Mouse (Mus musculus) embryonic facial prominence, embryonic 11.5 days (tissue): ENCODE measurements around the gene Rnase10. TPM values are rescaled to one million over a fixed set of nuclear protein-coding genes. Genes with fewer than 3 reads are reported as not detected.

Experiments used
- ATAC-seq: fragments of 200-750 bp; cut with Nextera tagmentation; replicated peaks from 2 replicates; pipeline ENCODE4 v1.8.0; 2017; ENCODE audit warnings: low read depth; ENCODE audit not compliant: insufficient number of reproducible peaks, low FRiP score, low TSS enrichment
- DNase-seq: peaks from one replicate; pipeline ENCODE4 v3.0.0-alpha.2; 2015; ENCODE audit warnings: low spot score
- H3K27ac ChIP-seq: fragments of 300-500 bp; sonication (generic); replicated peaks from 2 replicates; pipeline ENCODE4 v1.5.1; 2014; ENCODE audit warnings: mild to moderate bottlenecking, low read depth, low read length, control low read depth
- H3K27me3 ChIP-seq: fragments of 300-500 bp; sonication (generic); 2 replicates; pipeline ENCODE4 v1.6.1; 2014; ENCODE audit warnings: mild to moderate bottlenecking, low read length, moderate library complexity, mixed read lengths; ENCODE audit not compliant: control insufficient read depth, insufficient read depth
- H3K36me3 ChIP-seq: fragments of 300-500 bp; sonication (generic); replicated peaks from 2 replicates; pipeline ENCODE4 v1.6.1; 2014; ENCODE audit warnings: low read depth, mild to moderate bottlenecking, low read length, moderate library complexity, mixed read lengths; ENCODE audit not compliant: control insufficient read depth, insufficient read depth
- H3K4me1 ChIP-seq: fragments of 300-500 bp; sonication (generic); 2 replicates; pipeline ENCODE4 v1.6.1; 2014; ENCODE audit warnings: low read length, mixed read lengths; ENCODE audit not compliant: control insufficient read depth, insufficient read depth
- H3K4me2 ChIP-seq: fragments of 300-500 bp; sonication (generic); 2 replicates; pipeline ENCODE4 v1.6.1; 2014; ENCODE audit warnings: low read depth, mild to moderate bottlenecking, control low read depth, low read length, moderate library complexity
- H3K4me3 ChIP-seq: fragments of 300-500 bp; sonication (generic); 2 replicates; pipeline ENCODE4 v1.5.1; 2014; ENCODE audit warnings: low read depth, low read length, control low read depth
- H3K9ac ChIP-seq: fragments of 300-500 bp; sonication (generic); replicated peaks from 2 replicates; pipeline ENCODE4 v1.6.1; 2014; ENCODE audit warnings: mild to moderate bottlenecking, control low read depth, low read length
- H3K9me3 ChIP-seq: fragments of 300-500 bp; sonication (generic); replicated peaks from 2 replicates; pipeline ENCODE4 v1.6.1; 2016; ENCODE audit warnings: mild to moderate bottlenecking, low read length, inconsistent platforms, mixed read lengths; ENCODE audit not compliant: control insufficient read depth
- WGBS: fragments of 180-500 bp; shearing (Covaris S2); extraction: QIAGEN DNeasy Blood & Tissue Kit; methylation state at CpG from one replicate; pipeline ENCODE4 v1.1.7; 2014; 5-methylcytosine and 5-hydroxymethylcytosine counted together
- polyA plus RNA-seq: library from polyadenylated mRNA; unstranded; fragments of >200 nt; fragmentation: Nextera tagmentation; extraction: Ambion mirVana; gene quantifications from 2 replicates; pipeline ENCODE4 v1.2.1, GENCODE M21; 2014

Gene Rnase10
- polyA plus RNA-seq, 1 experiment from 2014 or later: 0.13 TPM

- H3K27ac ChIP-seq: no peak overlapping the region
- no peak for ATAC-seq
- no peaks in the 10 kb centered on the region for H3K4me1 ChIP-seq
- H3K4me3 ChIP-seq: no peak overlapping the region
- no peak overlapping the region for H3K9ac ChIP-seq
- WGBS: 55% methylated on average over 3 of the region's 3 CpGs
- H3K27me3 ChIP-seq: no peaks in the 10 kb centered on the region
- DNase-seq: no peak
- H3K9me3 ChIP-seq: no peaks in the 10 kb centered on the region
- no peak overlapping the region for H3K4me2 ChIP-seq
- no peaks in the 10 kb centered on the region for H3K36me3 ChIP-seq
These were observed 9.7 kb downstream of the Rnase10 start for GRCm38 (mm10) chr14:51017256-51017655.

GRCm38 (mm10) chr14:51023457-51023856 is 15.9 kb downstream of the Rnase10 start:
- H3K9me3 ChIP-seq: no peaks in the 10 kb centered on the region
- no peaks in the 10 kb centered on the region for H3K27me3 ChIP-seq
- no peaks in the 10 kb centered on the region for H3K36me3 ChIP-seq
- no peak overlapping the region for H3K4me2 ChIP-seq
- no peaks in the 10 kb centered on the region for H3K4me1 ChIP-seq
- DNase-seq (no peak), ATAC-seq (no peak)
- WGBS: 78% methylated on average over 4 of the region's 4 CpGs
- no peak overlapping the region for H3K9ac ChIP-seq
- H3K4me3 ChIP-seq: no peak overlapping the region
- no peak overlapping the region for H3K27ac ChIP-seq

GRCm38 (mm10) chr14:51024820-51025219 is 17.3 kb downstream of the Rnase10 start:
- no peaks in the 10 kb centered on the region for H3K4me1 ChIP-seq
- H3K27ac ChIP-seq: no peak overlapping the region
- no peak overlapping the region for H3K4me2 ChIP-seq
- ATAC-seq (no peak), DNase-seq (no peak)
- H3K27me3 ChIP-seq: no peaks in the 10 kb centered on the region
- WGBS: 85% methylated on average over 1 of the region's 1 CpGs
- no peak overlapping the region for H3K4me3 ChIP-seq
- H3K9me3 ChIP-seq: no peaks in the 10 kb centered on the region
- no peak overlapping the region for H3K9ac ChIP-seq
- H3K36me3 ChIP-seq: no peaks in the 10 kb centered on the region

- H3K36me3 ChIP-seq: no peaks in the 10 kb centered on the region
- H3K4me2 ChIP-seq: no peak overlapping the region
- 36% methylated on average over 5 of the region's 5 CpGs for WGBS
- no peaks in the 10 kb centered on the region for H3K4me1 ChIP-seq
- H3K9ac ChIP-seq: no peak overlapping the region
- H3K9me3 ChIP-seq: no peaks in the 10 kb centered on the region
- ATAC-seq: no peak
- no peak overlapping the region for H3K27ac ChIP-seq
- DNase-seq: peak; percentile 86
- H3K4me3 ChIP-seq: no peak overlapping the region
- H3K27me3 ChIP-seq: no peaks in the 10 kb centered on the region
These were observed 19.0 kb downstream of the Rnase10 start for GRCm38 (mm10) chr14:51026391-51027133.

- Histone ChIP-seq H3K4me2 (no peak overlapping the region), H3K27me3 (no peaks in the 10 kb centered on the region), H3K4me1 (no peaks in the 10 kb centered on the region), H3K9me3 (no peaks in the 10 kb centered on the region), H3K4me3 (no peak overlapping the region), H3K27ac (no peak overlapping the region), H3K36me3 (no peaks in the 10 kb centered on the region), H3K9ac (no peak overlapping the region)
- 56% methylated on average over 3 of the region's 3 CpGs for WGBS
- ATAC-seq (no peak), DNase-seq (no peak)
These were observed 20.0 kb downstream of the Rnase10 start for GRCm38 (mm10) chr14:51027387-51028155.

DNA sequence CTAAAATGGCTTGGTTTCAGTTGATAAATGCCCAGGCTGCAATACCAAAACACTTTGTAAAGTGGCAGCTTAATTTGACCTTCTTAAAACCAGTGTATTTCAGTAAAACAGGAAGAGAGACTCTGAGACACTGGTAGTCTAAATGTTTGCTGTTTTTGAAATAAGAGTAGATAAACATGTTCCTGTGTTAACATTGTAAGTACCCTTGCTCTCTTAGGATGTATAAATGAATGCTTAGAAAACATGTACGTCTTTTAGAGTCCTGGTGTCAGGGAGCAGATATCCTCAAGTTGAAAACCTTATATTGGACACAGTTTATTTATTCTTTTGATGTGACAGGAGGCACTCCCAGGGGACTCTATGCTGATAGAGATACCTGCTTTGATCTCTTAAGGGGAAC is 27.7 kb downstream of the Rnase10 start:
- no peak for DNase-seq
- no peaks in the 10 kb centered on the region for H3K9me3 ChIP-seq
- H3K9ac ChIP-seq: no peak overlapping the region
- H3K27me3 ChIP-seq: no peaks in the 10 kb centered on the region
- no peaks in the 10 kb centered on the region for H3K4me1 ChIP-seq
- no peak overlapping the region for H3K4me2 ChIP-seq
- 46% methylated on average over 1 of the region's 1 CpGs for WGBS
- H3K36me3 ChIP-seq: no peaks in the 10 kb centered on the region
- ATAC-seq: no peak
- H3K4me3 ChIP-seq: no peak overlapping the region
- H3K27ac ChIP-seq: no peak overlapping the region

DNA sequence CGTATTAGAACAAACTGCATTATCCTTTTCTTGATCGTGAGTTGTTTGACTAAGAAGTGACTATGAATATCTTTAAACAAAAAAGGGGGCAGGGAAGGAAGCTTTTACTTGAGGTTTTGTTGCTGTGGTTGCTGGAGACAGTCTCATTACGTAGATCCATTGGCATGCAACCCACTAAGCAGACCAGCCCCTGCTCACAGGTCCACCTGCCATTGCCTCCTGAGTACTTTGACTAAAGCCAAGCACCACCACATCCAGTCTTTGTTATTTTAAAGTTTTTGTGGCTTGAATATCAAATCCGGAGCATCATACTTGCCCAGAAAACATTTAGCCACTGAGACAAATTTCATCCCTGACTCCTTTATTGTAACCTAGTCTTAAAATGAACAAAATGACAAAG is 28.7 kb downstream of the Rnase10 start:
- WGBS: 78% methylated on average over 4 of the region's 4 CpGs
- Histone ChIP-seq H3K9me3 (no peaks in the 10 kb centered on the region), H3K4me1 (no peaks in the 10 kb centered on the region), H3K27me3 (no peaks in the 10 kb centered on the region), H3K27ac (no peak overlapping the region), H3K36me3 (no peaks in the 10 kb centered on the region), H3K9ac (no peak overlapping the region), H3K4me2 (no peak overlapping the region), H3K4me3 (no peak overlapping the region)
- ATAC-seq (no peak), DNase-seq (no peak)

DNA sequence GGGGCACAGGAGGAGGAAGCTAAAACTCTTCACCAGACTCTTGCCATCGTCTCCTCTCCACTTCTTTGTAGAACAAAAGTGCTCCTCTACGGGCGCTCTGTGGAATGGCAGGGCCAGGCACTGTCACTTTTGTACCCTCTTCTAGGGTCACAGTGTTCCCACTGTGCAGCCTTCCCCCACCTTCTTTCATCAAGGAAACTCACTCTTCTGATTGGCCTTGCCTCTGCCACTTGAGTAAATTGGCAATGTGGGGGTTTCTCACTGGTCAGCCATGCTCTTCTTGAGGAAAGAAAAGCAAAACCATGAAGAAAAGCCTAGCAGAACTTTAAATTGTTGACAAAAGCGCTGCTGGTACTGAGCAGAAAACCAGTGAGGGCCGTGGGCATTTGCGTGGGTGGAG is 34.2 kb downstream of the Rnase10 start, which contains the start of gene Rnase9:
TSS of gene Rnase9 (minus strand) at position 101 of the 400 bp plus-strand sequence.
- Histone ChIP-seq H3K36me3 (no peaks in the 10 kb centered on the region), H3K9me3 (no peaks in the 10 kb centered on the region), H3K4me2 (no peak within 1 kb of the TSS), H3K9ac (no peak within 1 kb of the TSS), H3K27me3 (no peaks in the 10 kb centered on the region), H3K4me3 (no peak within 1 kb of the TSS), H3K4me1 (no peaks in the 10 kb centered on the region), H3K27ac (no peak within 1 kb of the TSS)
- DNase-seq (no peak), ATAC-seq (no peak)
- 71% methylated on average over 6 of the region's 6 CpGs for WGBS
